Mouse (Mus musculus) bone marrow, adult 2 months (tissue): ENCODE measurements around the gene Tlnrd1.

Experiments
- CTCF ChIP-seq: fragments of 200-500 bp; IDR thresholded peaks from 2 replicates; pipeline ENCODE4 v1.5.1; 2011; ENCODE audit warnings: low read length, control low read depth; ENCODE audit not compliant: control insufficient read depth, insufficient read depth
- POLR2A ChIP-seq: fragments of 200-500 bp; IDR thresholded peaks from 2 replicates; pipeline ENCODE4 v1.6.1; 2011; ENCODE audit warnings: low read depth, mild to moderate bottlenecking, control low read depth, low read length, borderline replicate concordance; ENCODE audit not compliant: control insufficient read depth

DNA sequence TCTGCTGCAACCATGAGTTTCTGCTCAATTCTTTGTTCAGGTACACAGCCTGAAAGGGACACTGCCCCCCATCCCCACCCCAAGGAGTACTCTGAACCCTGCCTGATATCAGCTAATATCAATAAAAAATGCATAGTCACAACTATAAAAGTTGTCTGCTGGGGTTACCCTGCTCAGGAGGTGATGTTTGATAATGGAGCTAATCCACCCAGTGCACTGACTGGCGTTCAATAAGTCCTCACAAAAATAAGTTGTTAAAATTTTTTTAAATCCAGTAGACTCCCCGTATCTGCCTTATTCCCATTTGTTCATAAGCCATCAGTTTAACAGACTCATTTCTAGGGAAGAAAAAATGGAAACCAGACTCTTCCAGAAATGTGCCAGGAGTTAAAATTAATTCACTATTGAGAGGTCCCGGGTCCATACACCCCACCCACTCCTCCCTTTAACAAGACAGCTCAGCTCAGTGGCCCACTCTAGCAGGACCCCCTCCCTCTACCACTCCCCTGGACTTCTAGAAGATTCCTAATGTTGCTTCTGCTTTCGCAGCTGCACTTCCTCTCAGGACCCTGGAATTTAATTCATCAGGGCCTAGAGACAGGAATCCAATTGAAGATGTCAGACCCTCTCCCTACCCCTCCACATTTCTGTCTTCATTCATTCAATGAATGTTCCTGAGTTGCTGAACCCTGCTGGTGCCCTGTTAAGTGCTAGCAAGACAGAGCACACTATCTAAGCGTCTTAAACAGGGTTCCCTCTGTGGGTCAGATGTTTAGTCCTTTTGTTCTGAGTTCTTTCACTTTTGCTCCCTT, 32.3 kb downstream of the Tlnrd1 start:
- TF ChIP-seq CTCF, result no peak
- no peak for TF ChIP-seq POLR2A
